Mouse (Mus musculus): ENCODE measurements around the gene Zfp940. TPM values are rescaled to one million over a fixed set of nuclear protein-coding genes. Genes with fewer than 3 reads are reported as not detected.

Gene Zfp940
- polyA plus RNA-seq, 2 experiments, result 3.7 to 6.1 TPM

DNA sequence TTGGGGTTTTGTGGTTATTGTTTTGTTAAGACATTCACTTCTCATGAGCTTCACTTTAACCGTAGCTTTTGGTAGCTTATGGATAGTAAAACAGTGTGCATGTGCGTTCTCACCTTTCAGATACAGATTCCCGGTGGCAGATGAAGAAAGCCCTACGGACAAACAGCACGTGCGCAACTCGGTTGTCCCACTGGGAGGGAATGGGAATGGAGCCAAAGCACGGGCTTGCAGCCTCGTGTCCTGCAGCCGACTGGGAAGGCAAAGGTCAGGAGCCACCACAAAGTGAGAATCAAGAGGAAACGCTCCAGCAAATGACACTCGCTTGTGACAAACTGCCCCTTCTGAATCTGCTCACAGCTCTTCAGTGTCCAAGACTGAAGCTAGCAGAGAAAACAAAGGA, 25.5 kb downstream of the Zfp940 start:
- TF ChIP-seq POLR2A (IDR thresholded peaks at IDR 0.05; ENCODE audit: borderline replicate concordance, extremely low read depth, insufficient read depth, insufficient read length), result no peak
- H3K9ac ChIP-seq (ENCODE audit: low read depth, low read length, severe bottlenecking), result no peak overlapping the region
- no peak overlapping the region for H3K4me3 ChIP-seq (replicated peaks; ENCODE audit: low read length)
- DNase-seq (ENCODE audit: low spot score) (no peak), ATAC-seq (ENCODE audit: low FRiP score, low read depth) (no peak)
- no peaks in the 10 kb centered on the region for H3K27me3 ChIP-seq (ENCODE audit: control insufficient read depth, insufficient read depth, low read length)
- H3K4me2 ChIP-seq (replicated peaks; ENCODE audit: low read depth, low read length, severe bottlenecking), result no peak overlapping the region
- no peaks in the 10 kb centered on the region for H3K9me3 ChIP-seq (ENCODE audit: control insufficient read depth, low read length)
- no peak overlapping the region for H3K27ac ChIP-seq (replicated peaks; ENCODE audit: low read depth, low read length)
- H3K4me1 ChIP-seq (ENCODE audit: control insufficient read depth, insufficient read depth, low read length), result no peaks in the 10 kb centered on the region
- 96% methylated on average over 12 of the region's 12 CpGs for WGBS
- H3K36me3 ChIP-seq (ENCODE audit: control insufficient read depth, insufficient read depth, low read length), result peaks cover 81% of the 10 kb centered on the region

DNA sequence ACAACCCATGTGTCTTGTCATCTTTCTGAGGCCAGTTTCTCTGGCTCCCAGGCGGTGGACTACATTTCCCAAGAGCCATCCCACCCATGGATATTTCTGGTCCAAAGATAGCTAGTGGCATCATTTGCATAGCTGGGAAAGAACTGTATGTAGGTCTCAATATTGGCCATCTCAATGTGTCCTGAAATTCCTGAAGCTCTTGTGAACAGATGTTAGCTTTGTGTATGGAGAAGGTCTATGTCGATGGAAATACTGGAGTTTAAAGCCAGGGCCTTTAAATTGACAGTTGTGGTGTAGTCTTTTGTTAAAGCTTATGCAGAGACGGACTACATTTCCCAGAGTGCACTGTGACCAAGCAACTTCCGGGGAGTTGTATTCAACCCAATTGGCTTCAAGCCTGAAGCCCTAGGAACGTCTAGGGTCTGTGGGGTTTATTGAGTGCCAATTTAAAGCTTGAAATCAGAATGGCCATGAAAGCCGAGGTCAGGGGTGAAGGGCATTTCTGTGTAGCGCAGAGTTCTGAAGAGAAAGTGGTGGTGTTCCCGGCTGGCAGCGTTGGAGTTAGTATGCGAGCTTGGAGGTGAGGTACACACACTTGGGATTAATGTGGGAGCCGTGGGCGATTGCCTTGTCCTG, 34.7 kb downstream of the Zfp940 start:
- Histone ChIP-seq H3K9me3 (ENCODE audit: control insufficient read depth, low read length) (no peaks in the 10 kb centered on the region), H3K36me3 (ENCODE audit: control insufficient read depth, insufficient read depth, low read length) (peaks cover 20% of the 10 kb centered on the region), H3K4me1 (ENCODE audit: control insufficient read depth, insufficient read depth, low read length) (peaks cover 21% of the 10 kb centered on the region), H3K9ac (ENCODE audit: low read depth, low read length, severe bottlenecking) (peak overlapping the region; percentile 66), H3K27me3 (ENCODE audit: control insufficient read depth, insufficient read depth, low read length) (no peaks in the 10 kb centered on the region), H3K4me3 (replicated peaks; ENCODE audit: low read length) (peak overlapping the region; percentile 52), H3K4me2 (replicated peaks; ENCODE audit: low read depth, low read length, severe bottlenecking) (peak overlapping the region; percentile 51), H3K27ac (replicated peaks; ENCODE audit: low read depth, low read length) (no peak overlapping the region)
- 4% methylated on average over 12 of the region's 12 CpGs for WGBS
- no peak for ATAC-seq (ENCODE audit: low FRiP score, low read depth)
- no peak for TF ChIP-seq POLR2A (IDR thresholded peaks at IDR 0.05; ENCODE audit: borderline replicate concordance, extremely low read depth, insufficient read depth, insufficient read length)
- peak; percentile 89 for DNase-seq (ENCODE audit: low spot score)

DNA sequence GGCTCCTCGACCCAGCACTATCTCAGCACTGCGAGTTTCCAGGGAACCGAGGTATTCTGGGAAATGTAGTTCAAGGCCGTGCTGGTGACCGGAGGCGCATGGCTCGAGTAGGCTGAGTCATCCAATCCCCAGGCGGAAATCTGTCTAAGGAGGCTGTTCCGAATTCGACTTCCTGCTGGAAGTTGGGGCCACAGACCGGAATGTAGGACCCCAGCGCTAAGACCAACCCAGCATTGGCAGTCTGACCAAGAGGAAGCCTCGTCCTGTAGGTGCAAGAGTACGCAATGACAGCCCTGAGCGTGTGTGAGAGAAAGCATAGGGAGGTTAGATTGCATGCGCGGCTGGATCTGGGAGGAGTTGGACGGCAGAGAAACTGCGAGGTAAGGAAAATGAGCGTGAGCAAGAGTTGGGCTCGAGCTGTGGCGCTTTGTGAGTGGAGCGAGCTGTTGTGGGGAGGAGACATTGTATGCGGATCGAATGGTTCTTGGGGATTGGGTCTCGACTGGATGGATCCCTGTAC, 37.5 kb downstream of the Zfp940 start, which contains the start of gene Zfp790:
Gene Zfp790 (plus strand): TSS at position 205 of the 520 bp plus-strand sequence.
- H3K9me3 ChIP-seq (ENCODE audit: control insufficient read depth, low read length), result no peaks in the 10 kb centered on the region

DNA sequence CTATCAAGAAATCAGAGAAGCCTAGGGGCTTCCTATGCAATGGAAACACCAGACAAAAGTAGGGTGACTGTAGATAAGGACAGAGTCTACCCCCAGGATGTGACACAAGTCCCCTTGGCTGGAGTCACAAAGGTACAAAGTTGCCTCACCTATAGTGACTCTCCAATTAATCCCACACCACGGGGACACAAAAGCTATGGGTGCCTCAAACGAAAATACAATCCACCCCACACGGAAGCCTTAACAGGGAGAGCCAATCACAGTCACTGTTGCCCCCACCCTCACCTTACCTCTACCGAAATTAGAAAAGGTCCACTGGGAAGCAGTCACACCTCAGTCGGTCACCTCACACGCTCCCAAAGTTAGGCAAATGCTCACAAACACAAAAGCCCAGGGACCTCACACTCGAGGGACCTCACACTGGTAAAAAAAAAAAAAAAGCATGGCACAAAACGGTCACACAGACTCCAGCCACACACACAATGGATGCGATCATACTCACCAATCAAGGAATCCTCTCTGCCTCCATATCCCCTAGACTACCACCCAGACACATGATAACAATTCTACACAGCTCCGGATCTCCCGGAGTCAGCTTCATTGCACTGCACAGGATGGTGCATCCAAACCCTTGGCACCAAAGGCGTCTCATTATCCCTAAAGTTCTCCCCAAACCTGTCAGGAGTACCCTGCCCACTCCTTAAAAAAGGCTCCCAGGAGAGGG, 38.2 kb downstream of the Zfp940 start:
- Histone ChIP-seq H3K36me3 (ENCODE audit: control insufficient read depth, insufficient read depth, low read length) (no peaks in the 10 kb centered on the region), H3K4me1 (ENCODE audit: control insufficient read depth, insufficient read depth, low read length) (peaks cover 21% of the 10 kb centered on the region), H3K27ac (replicated peaks; ENCODE audit: low read depth, low read length) (peak overlapping the region; percentile 38; the same call in 1 of the 2 replicates), H3K9me3 (ENCODE audit: control insufficient read depth, low read length) (no peaks in the 10 kb centered on the region), H3K9ac (ENCODE audit: low read depth, low read length, severe bottlenecking) (peak overlapping the region; percentile 72), H3K4me3 (replicated peaks; ENCODE audit: low read length) (peak overlapping the region; percentile 74), H3K27me3 (ENCODE audit: control insufficient read depth, insufficient read depth, low read length) (no peaks in the 10 kb centered on the region), H3K4me2 (replicated peaks; ENCODE audit: low read depth, low read length, severe bottlenecking) (peak overlapping the region; percentile 70)
- no peak for DNase-seq (ENCODE audit: low spot score)
- no peak for TF ChIP-seq POLR2A (IDR thresholded peaks at IDR 0.05; ENCODE audit: borderline replicate concordance, extremely low read depth, insufficient read depth, insufficient read length)
- ATAC-seq (ENCODE audit: low FRiP score, low read depth), result peak; percentile 21
- 6% methylated on average over 12 of the region's 12 CpGs for WGBS

More for the DNA sequence above, 37.5 kb downstream of the Zfp940 start, which contains the start of gene Zfp790:
- peaks cover 21% of the 10 kb centered on the region for H3K4me1 ChIP-seq (ENCODE audit: control insufficient read depth, insufficient read depth, low read length)
- peak within 1 kb of the TSS; percentile 70 for H3K4me2 ChIP-seq (replicated peaks; ENCODE audit: low read depth, low read length, severe bottlenecking)
- H3K27ac ChIP-seq (replicated peaks; ENCODE audit: low read depth, low read length), result peak within 1 kb of the TSS; percentile 79
- peak within 1 kb of the TSS; percentile 74 for H3K4me3 ChIP-seq (replicated peaks; ENCODE audit: low read length)
- DNase-seq (ENCODE audit: low spot score) (peak; percentile 97), ATAC-seq (ENCODE audit: low FRiP score, low read depth) (peak; percentile 94)
- peak within 1 kb of the TSS; percentile 76 for H3K9ac ChIP-seq (ENCODE audit: low read depth, low read length, severe bottlenecking)
- no peaks in the 10 kb centered on the region for H3K36me3 ChIP-seq (ENCODE audit: control insufficient read depth, insufficient read depth, low read length)
- TF ChIP-seq POLR2A (IDR thresholded peaks at IDR 0.05; ENCODE audit: borderline replicate concordance, extremely low read depth, insufficient read depth, insufficient read length), result peak; percentile 56; the same call in 1 of the 2 replicates
- under 1% methylated on average over 26 of the region's 26 CpGs for WGBS
- no peaks in the 10 kb centered on the region for H3K27me3 ChIP-seq (ENCODE audit: control insufficient read depth, insufficient read depth, low read length)

DNA sequence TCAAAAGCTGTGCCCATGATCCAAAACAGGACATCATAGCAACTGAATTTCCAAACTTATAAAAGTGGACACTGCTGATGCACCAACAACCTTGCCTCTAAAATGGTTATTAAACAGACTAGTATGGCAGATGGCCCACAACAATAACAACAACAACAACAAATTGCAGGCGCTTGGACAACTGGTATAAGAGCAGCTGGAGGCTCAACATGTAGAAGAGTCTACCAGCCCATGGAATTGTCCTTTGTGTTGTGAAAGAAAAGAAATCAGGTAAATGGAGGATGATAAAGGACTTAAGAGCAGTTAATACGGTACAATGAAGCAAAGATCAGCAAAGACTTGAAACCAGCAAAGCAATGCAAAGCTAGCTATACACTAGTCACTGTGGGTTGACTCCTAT, 39.1 kb downstream of the Zfp940 start:
- H3K4me1 ChIP-seq (ENCODE audit: control insufficient read depth, insufficient read depth, low read length), result peaks cover 19% of the 10 kb centered on the region
- H3K9me3 ChIP-seq (ENCODE audit: control insufficient read depth, low read length), result no peaks in the 10 kb centered on the region
- no peak overlapping the region for H3K27ac ChIP-seq (replicated peaks; ENCODE audit: low read depth, low read length)
- H3K36me3 ChIP-seq (ENCODE audit: control insufficient read depth, insufficient read depth, low read length), result no peaks in the 10 kb centered on the region
- H3K4me3 ChIP-seq (replicated peaks; ENCODE audit: low read length), result no peak overlapping the region
- TF ChIP-seq POLR2A (IDR thresholded peaks at IDR 0.05; ENCODE audit: borderline replicate concordance, extremely low read depth, insufficient read depth, insufficient read length), result no peak
- 92% methylated on average over 2 of the region's 2 CpGs for WGBS
- ATAC-seq (ENCODE audit: low FRiP score, low read depth) (no peak), DNase-seq (ENCODE audit: low spot score) (no peak)
- no peak overlapping the region for H3K9ac ChIP-seq (ENCODE audit: low read depth, low read length, severe bottlenecking)
- H3K4me2 ChIP-seq (replicated peaks; ENCODE audit: low read depth, low read length, severe bottlenecking), result no peak overlapping the region
- no peaks in the 10 kb centered on the region for H3K27me3 ChIP-seq (ENCODE audit: control insufficient read depth, insufficient read depth, low read length)
